Mouse (Mus musculus): ENCODE measurements around the gene Grin3b. TPM values are rescaled to one million over a fixed set of nuclear protein-coding genes. Genes with fewer than 3 reads are reported as not detected.

Grin3b gene
- polyA plus RNA-seq, 1 experiment from 2014 or later, result 0.50 TPM

GRCm38 (mm10) chr10:79976071-79976721, 5.7 kb downstream of the Grin3b start:
- Histone ChIP-seq H3K27ac (replicated peaks) (no peak overlapping the region), H3K4me3 (no peak overlapping the region), H3K27me3 (peaks cover 13% of the 10 kb centered on the region; the same call in 1 of the 2 replicates), H3K9me3 (no peaks in the 10 kb centered on the region), H3K9ac (replicated peaks) (no peak overlapping the region), H3K4me1 (peaks cover 6% of the 10 kb centered on the region; the same call in 1 of the 2 replicates), H3K4me2 (replicated peaks) (no peak overlapping the region), H3K36me3 (peaks cover 42% of the 10 kb centered on the region)
- 86% methylated on average over 28 of the region's 28 CpGs for WGBS
- ATAC-seq (replicated peaks), result no peak

GRCm38 (mm10) chr10:79976722-79977107, 6.2 kb downstream of the Grin3b start:
- Histone ChIP-seq H3K27ac (replicated peaks) (no peak overlapping the region), H3K27me3 (peaks cover 9% of the 10 kb centered on the region; the same call in 1 of the 2 replicates), H3K4me1 (peaks cover 10% of the 10 kb centered on the region), H3K9ac (replicated peaks) (no peak overlapping the region), H3K9me3 (no peaks in the 10 kb centered on the region), H3K36me3 (peaks cover 42% of the 10 kb centered on the region), H3K4me2 (replicated peaks) (no peak overlapping the region), H3K4me3 (no peak overlapping the region)
- no peak for ATAC-seq (replicated peaks)
- WGBS, result 71% methylated on average over 36 of the region's 36 CpGs

- no peak overlapping the region for H3K9ac ChIP-seq (replicated peaks)
- 81% methylated on average over 27 of the region's 28 CpGs for WGBS
- H3K4me3 ChIP-seq, result no peak overlapping the region
- no peak for ATAC-seq (replicated peaks)
- H3K36me3 ChIP-seq, result peaks cover 42% of the 10 kb centered on the region
- H3K27me3 ChIP-seq, result 0 out of 2 replicates have a peak, but pooled peaks cover 3% of the 10 kb centered on the region
- no peak overlapping the region for H3K4me2 ChIP-seq (replicated peaks)
- peaks cover 14% of the 10 kb centered on the region for H3K4me1 ChIP-seq
- no peak overlapping the region for H3K27ac ChIP-seq (replicated peaks)
- H3K9me3 ChIP-seq, result no peaks in the 10 kb centered on the region
These were observed 6.8 kb downstream of the Grin3b start for GRCm38 (mm10) chr10:79977324-79977723.

- no peak for ATAC-seq (replicated peaks)
- H3K4me1 ChIP-seq, result peaks cover 22% of the 10 kb centered on the region
- peaks cover 42% of the 10 kb centered on the region for H3K36me3 ChIP-seq
- H3K9me3 ChIP-seq, result no peaks in the 10 kb centered on the region
- H3K27ac ChIP-seq (replicated peaks), result no peak overlapping the region
- WGBS, result 95% methylated on average over 21 of the region's 21 CpGs
- no peak overlapping the region for H3K9ac ChIP-seq (replicated peaks)
- H3K4me3 ChIP-seq, result no peak overlapping the region
- H3K4me2 ChIP-seq (replicated peaks), result no peak overlapping the region
- no peaks in the 10 kb centered on the region for H3K27me3 ChIP-seq
These were observed 7.5 kb downstream of the Grin3b start for GRCm38 (mm10) chr10:79978061-79978460.

GRCm38 (mm10) chr10:79979401-79980155, 9.1 kb downstream of the Grin3b start:
- no peak overlapping the region for H3K27ac ChIP-seq (replicated peaks)
- 93% methylated on average over 22 of the region's 22 CpGs for WGBS
- ATAC-seq (replicated peaks), result no peak
- peaks cover 42% of the 10 kb centered on the region for H3K36me3 ChIP-seq
- H3K4me1 ChIP-seq, result peaks cover 29% of the 10 kb centered on the region
- H3K27me3 ChIP-seq, result no peaks in the 10 kb centered on the region
- H3K9ac ChIP-seq (replicated peaks), result no peak overlapping the region
- no peak overlapping the region for H3K4me3 ChIP-seq
- H3K9me3 ChIP-seq, result no peaks in the 10 kb centered on the region
- no peak overlapping the region for H3K4me2 ChIP-seq (replicated peaks)

GRCm38 (mm10) chr10:79983205-79983604, 12.7 kb downstream of the Grin3b start:
- H3K36me3 ChIP-seq, result peaks cover 11% of the 10 kb centered on the region
- H3K27me3 ChIP-seq, result peaks cover 17% of the 10 kb centered on the region
- WGBS, result 83% methylated on average over 5 of the region's 5 CpGs
- H3K4me3 ChIP-seq, result peak overlapping the region; percentile 80
- H3K9ac ChIP-seq (replicated peaks), result peak overlapping the region; percentile 91
- H3K4me1 ChIP-seq, result peaks cover 51% of the 10 kb centered on the region
- peak overlapping the region; percentile 92 for H3K4me2 ChIP-seq (replicated peaks)
- no peak for ATAC-seq (replicated peaks)
- H3K9me3 ChIP-seq, result no peaks in the 10 kb centered on the region
- H3K27ac ChIP-seq (replicated peaks), result peak overlapping the region; percentile 97

- Histone ChIP-seq H3K9ac (replicated peaks) (peak overlapping the region; percentile 91), H3K9me3 (no peaks in the 10 kb centered on the region), H3K27ac (replicated peaks) (peak overlapping the region; percentile 97), H3K4me3 (peak overlapping the region; percentile 80), H3K36me3 (peaks cover 6% of the 10 kb centered on the region), H3K4me2 (replicated peaks) (peak overlapping the region; percentile 92), H3K4me1 (peaks cover 56% of the 10 kb centered on the region), H3K27me3 (peaks cover 21% of the 10 kb centered on the region)
- 1% methylated on average over 16 of the region's 21 CpGs for WGBS
- peak; percentile 2; the same call in 1 of the 2 replicates for ATAC-seq (replicated peaks)
These were observed 13.2 kb downstream of the Grin3b start for GRCm38 (mm10) chr10:79983670-79984069.

- peak; percentile 82 for ATAC-seq (replicated peaks)
- WGBS, result under 1% methylated on average over 44 of the region's 49 CpGs
- H3K27ac ChIP-seq (replicated peaks), result peak within 1 kb of the TSS; percentile 97
- peak within 1 kb of the TSS; percentile 92 for H3K4me2 ChIP-seq (replicated peaks)
- peak within 1 kb of the TSS; percentile 80 for H3K4me3 ChIP-seq
- peak within 1 kb of the TSS; percentile 91 for H3K9ac ChIP-seq (replicated peaks)
- peaks cover 28% of the 10 kb centered on the region for H3K27me3 ChIP-seq
- H3K36me3 ChIP-seq, result no peaks in the 10 kb centered on the region; the same call in 1 of the 2 replicates
- H3K9me3 ChIP-seq, result no peaks in the 10 kb centered on the region
- peaks cover 58% of the 10 kb centered on the region for H3K4me1 ChIP-seq
These were observed 13.8 kb downstream of the Grin3b start, which contains the start of gene Tmem259 for GRCm38 (mm10) chr10:79984195-79984816. Gene Tmem259, minus strand, starts transcription at chr10:79984330.

- Histone ChIP-seq H3K27me3 (peaks cover 33% of the 10 kb centered on the region), H3K9ac (replicated peaks) (peak overlapping the region; percentile 91), H3K36me3 (no peaks in the 10 kb centered on the region), H3K4me2 (replicated peaks) (peak overlapping the region; percentile 92), H3K27ac (replicated peaks) (peak overlapping the region; percentile 97), H3K4me1 (peaks cover 58% of the 10 kb centered on the region), H3K4me3 (peak overlapping the region; percentile 80), H3K9me3 (no peaks in the 10 kb centered on the region)
- peak; percentile 94 for ATAC-seq (replicated peaks)
- 0% methylated on average over 22 of the region's 22 CpGs for WGBS
These were observed 14.4 kb downstream of the Grin3b start for GRCm38 (mm10) chr10:79984871-79985270.

- H3K27ac ChIP-seq (replicated peaks), result peak overlapping the region; percentile 97
- ATAC-seq (replicated peaks), result no peak
- peaks cover 58% of the 10 kb centered on the region for H3K4me1 ChIP-seq
- H3K27me3 ChIP-seq, result peaks cover 36% of the 10 kb centered on the region
- H3K36me3 ChIP-seq, result no peaks in the 10 kb centered on the region
- WGBS, result 3% methylated on average over 35 of the region's 35 CpGs
- H3K9ac ChIP-seq (replicated peaks), result peak overlapping the region; percentile 91
- peak overlapping the region; percentile 80 for H3K4me3 ChIP-seq
- H3K9me3 ChIP-seq, result no peaks in the 10 kb centered on the region
- H3K4me2 ChIP-seq (replicated peaks), result peak overlapping the region; percentile 92
These were observed 15.1 kb downstream of the Grin3b start for GRCm38 (mm10) chr10:79985334-79986231.

GRCm38 (mm10) chr10:79986232-79986878, 15.8 kb downstream of the Grin3b start:
- peaks cover 52% of the 10 kb centered on the region for H3K4me1 ChIP-seq
- peak overlapping the region; percentile 97 for H3K27ac ChIP-seq (replicated peaks)
- H3K9ac ChIP-seq (replicated peaks), result peak overlapping the region; percentile 91
- no peak for ATAC-seq (replicated peaks)
- peaks cover 44% of the 10 kb centered on the region for H3K27me3 ChIP-seq
- WGBS, result 46% methylated on average over 6 of the region's 6 CpGs
- peak overlapping the region; percentile 80 for H3K4me3 ChIP-seq
- no peaks in the 10 kb centered on the region for H3K9me3 ChIP-seq
- no peaks in the 10 kb centered on the region for H3K36me3 ChIP-seq
- peak overlapping the region; percentile 92 for H3K4me2 ChIP-seq (replicated peaks)

Measured in forebrain, embryonic 15.5 days (tissue).